Mouse (Mus musculus): Measurements from ENCODE around the gene Npw.

- TF ChIP-seq CTCF (IDR thresholded peaks at IDR 0.05; ENCODE audit: insufficient read depth, low read depth, low read length) (no peak), POLR2A (IDR thresholded peaks at IDR 0.05; ENCODE audit: insufficient read depth, low read depth, low read length) (no peak)
Measured at GRCm38 (mm10) chr17:24650766-24651165, 7.5 kb downstream of the Npw start.
